Mouse (Mus musculus) gastrocnemius, postnatal 4 days (tissue): ENCODE measurements around the gene Cend1. TPM values are rescaled to one million over a fixed set of nuclear protein-coding genes. Genes with fewer than 3 reads are reported as not detected.

Source experiments
- DNase-seq, 2 experiments: peaks; one replicate each; pipeline ENCODE4 v3.0.0; 2021 to 2022; ENCODE audit warnings: low spot score in 2 of 2, mixed read lengths in 2 of 2
- total RNA-seq, 2 experiments: library from RNA; stranded (reverse); gene quantifications; 2 replicates each; pipeline ENCODE4 v1.2.3; 2021

Cend1 gene
- total RNA-seq, 2 experiments from 2014 or later, result 0.34 to 0.49 TPM

- peak in 1 of 2 experiments; percentile 65 for DNase-seq
Observed at GRCm38 (mm10) chr7:141465388-141466044, 36.2 kb upstream of the Cend1 start.

GRCm38 (mm10) chr7:141464603-141465201 lies 35.4 kb upstream of the Cend1 start:
- DNase-seq, result no peak

GRCm38 (mm10) chr7:141463824-141464602 lies 34.7 kb upstream of the Cend1 start:
- DNase-seq, result no peak

GRCm38 (mm10) chr7:141462333-141462821 lies 33.1 kb upstream of the Cend1 start:
- DNase-seq, result no peak

GRCm38 (mm10) chr7:141461521-141462332 lies 32.4 kb upstream of the Cend1 start:
- DNase-seq, result no peak

GRCm38 (mm10) chr7:141460391-141461113 lies 31.3 kb upstream of the Cend1 start, which contains the start of gene Cracr2b:
TSS of gene Cracr2b (plus strand) at chr7:141461094.
- DNase-seq, result no peak

- DNase-seq, result no peak
Observed at GRCm38 (mm10) chr7:141460001-141460390, 30.7 kb upstream of the Cend1 start.

- no peak for DNase-seq
Observed at GRCm38 (mm10) chr7:141459301-141459711, 30.0 kb upstream of the Cend1 start.

GRCm38 (mm10) chr7:141458661-141459060 lies 29.4 kb upstream of the Cend1 start:
- no peak for DNase-seq

- no peak for DNase-seq
Observed at GRCm38 (mm10) chr7:141457986-141458660, 28.8 kb upstream of the Cend1 start.

- no peak for DNase-seq
Observed at GRCm38 (mm10) chr7:141457236-141457635, 27.9 kb upstream of the Cend1 start.

GRCm38 (mm10) chr7:141456739-141457138 lies 27.4 kb upstream of the Cend1 start:
- DNase-seq, result no peak

GRCm38 (mm10) chr7:141455610-141456314 lies 26.5 kb upstream of the Cend1 start:
- DNase-seq, result peak in 1 of 2 experiments; percentile 61

- DNase-seq, result peak; percentile 88 to 95
Observed at GRCm38 (mm10) chr7:141454967-141455551, 25.8 kb upstream of the Cend1 start, which contains the start of gene Pnpla2. TSS of gene Pnpla2 (plus strand) at chr7:141455198.

- DNase-seq, result no peak
Observed at GRCm38 (mm10) chr7:141453636-141454035, 24.3 kb upstream of the Cend1 start.

GRCm38 (mm10) chr7:141451928-141452327 lies 22.6 kb upstream of the Cend1 start:
- DNase-seq, result no peak

GRCm38 (mm10) chr7:141447110-141447991 lies 18.1 kb upstream of the Cend1 start, which contains the start of gene Rplp2:
TSS of gene Rplp2 (plus strand) at chr7:141447370.
- DNase-seq, result peak; percentile 87 to 95
